Mouse (Mus musculus): ENCODE results near the gene Atf7. TPM values are rescaled to one million over a fixed set of nuclear protein-coding genes. Genes with fewer than 3 reads are reported as not detected.
A peak's percentile ranks its signal among the peaks of the same experiment; 100 is the strongest.

The Atf7 gene
- polyA plus RNA-seq, 1 experiment from 2014 or later = 46.2 TPM

GRCm38 (mm10) chr15:102512471-102512870 lies 112.8 kb downstream of the Atf7 start:
- peaks cover 5% of the 10 kb centered on the region for H3K36me3 ChIP-seq
- H3K9me3 ChIP-seq = no peaks in the 10 kb centered on the region
- H3K9ac ChIP-seq = 0 out of 2 replicates have a peak overlapping the region, but pooled peaks have one; percentile 80
- H3K4me3 ChIP-seq = no peak overlapping the region
- peaks cover 48% of the 10 kb centered on the region for H3K4me1 ChIP-seq
- H3K27me3 ChIP-seq = no peaks in the 10 kb centered on the region
- no peak for ATAC-seq (ENCODE audit: insufficient number of reproducible peaks, insufficient read depth, low FRiP score, low TSS enrichment, low read depth)
- no peak overlapping the region for H3K4me2 ChIP-seq
- no peak overlapping the region; the same call in 1 of the 2 replicates for H3K27ac ChIP-seq

- ATAC-seq (ENCODE audit: insufficient number of reproducible peaks, insufficient read depth, low FRiP score, low TSS enrichment, low read depth) = no peak
- no peak overlapping the region for H3K4me3 ChIP-seq
- H3K9me3 ChIP-seq = no peaks in the 10 kb centered on the region
- 21% methylated on average over 5 of the region's 5 CpGs for WGBS
- H3K9ac ChIP-seq = peak overlapping the region; percentile 80
- H3K27ac ChIP-seq = peak overlapping the region; percentile 82
- H3K4me1 ChIP-seq = peaks cover 48% of the 10 kb centered on the region
- no peaks in the 10 kb centered on the region for H3K27me3 ChIP-seq
- peaks cover 7% of the 10 kb centered on the region for H3K36me3 ChIP-seq
- peak overlapping the region; percentile 73 for H3K4me2 ChIP-seq
Measured at GRCm38 (mm10) chr15:102512010-102512409, 113.3 kb downstream of the Atf7 start.

GRCm38 (mm10) chr15:102511285-102511833 lies 113.9 kb downstream of the Atf7 start:
- Histone ChIP-seq H3K4me2 (peak overlapping the region; percentile 73), H3K4me1 (peaks cover 48% of the 10 kb centered on the region), H3K9ac (peak overlapping the region; percentile 80), H3K27ac (peak overlapping the region; percentile 82), H3K27me3 (no peaks in the 10 kb centered on the region), H3K9me3 (no peaks in the 10 kb centered on the region), H3K4me3 (peak overlapping the region; percentile 61), H3K36me3 (peaks cover 7% of the 10 kb centered on the region)
- ATAC-seq (ENCODE audit: insufficient number of reproducible peaks, insufficient read depth, low FRiP score, low TSS enrichment, low read depth) = no peak
- 8% methylated on average over 6 of the region's 6 CpGs for WGBS

- Histone ChIP-seq H3K4me1 (peaks cover 42% of the 10 kb centered on the region), H3K4me3 (peak overlapping the region; percentile 61), H3K27me3 (no peaks in the 10 kb centered on the region), H3K27ac (peak overlapping the region; percentile 82), H3K9ac (peak overlapping the region; percentile 80), H3K36me3 (peaks cover 12% of the 10 kb centered on the region), H3K4me2 (peak overlapping the region; percentile 73), H3K9me3 (no peaks in the 10 kb centered on the region)
- peak; percentile 96 for ATAC-seq (ENCODE audit: insufficient number of reproducible peaks, insufficient read depth, low FRiP score, low TSS enrichment, low read depth)
- 1% methylated on average over 34 of the region's 34 CpGs for WGBS
Measured at GRCm38 (mm10) chr15:102510590-102511284, 114.5 kb downstream of the Atf7 start.

- Histone ChIP-seq H3K27me3 (no peaks in the 10 kb centered on the region), H3K4me3 (peak overlapping the region; percentile 61), H3K36me3 (peaks cover 18% of the 10 kb centered on the region), H3K4me2 (peak overlapping the region; percentile 73), H3K4me1 (peaks cover 36% of the 10 kb centered on the region), H3K9me3 (no peaks in the 10 kb centered on the region), H3K9ac (peak overlapping the region; percentile 80), H3K27ac (peak overlapping the region; percentile 82)
- WGBS = 4% methylated on average over 9 of the region's 9 CpGs
- peak; percentile 27; the same call in 1 of the 2 replicates for ATAC-seq (ENCODE audit: insufficient number of reproducible peaks, insufficient read depth, low FRiP score, low TSS enrichment, low read depth)
Measured at GRCm38 (mm10) chr15:102510110-102510509, 115.2 kb downstream of the Atf7 start.

GRCm38 (mm10) chr15:102508336-102508735 lies 116.9 kb downstream of the Atf7 start:
- Histone ChIP-seq H3K9ac (no peak overlapping the region), H3K9me3 (no peaks in the 10 kb centered on the region), H3K27ac (no peak overlapping the region), H3K4me2 (no peak overlapping the region), H3K36me3 (peaks cover 35% of the 10 kb centered on the region), H3K4me3 (no peak overlapping the region), H3K27me3 (no peaks in the 10 kb centered on the region), H3K4me1 (peaks cover 32% of the 10 kb centered on the region)
- ATAC-seq (ENCODE audit: insufficient number of reproducible peaks, insufficient read depth, low FRiP score, low TSS enrichment, low read depth) = no peak
- whole genome bisulfite sequencing = 84% methylated on average over 3 of the region's 3 CpGs

GRCm38 (mm10) chr15:102507561-102507960 lies 117.7 kb downstream of the Atf7 start:
- Histone ChIP-seq H3K27me3 (no peaks in the 10 kb centered on the region), H3K4me1 (peaks cover 28% of the 10 kb centered on the region), H3K9me3 (no peaks in the 10 kb centered on the region), H3K4me3 (no peak overlapping the region), H3K4me2 (no peak overlapping the region), H3K9ac (no peak overlapping the region), H3K36me3 (peaks cover 42% of the 10 kb centered on the region), H3K27ac (no peak overlapping the region)
- ATAC-seq (ENCODE audit: insufficient number of reproducible peaks, insufficient read depth, low FRiP score, low TSS enrichment, low read depth) = no peak

- Histone ChIP-seq H3K4me3 (no peak overlapping the region), H3K9ac (no peak overlapping the region), H3K36me3 (peaks cover 49% of the 10 kb centered on the region), H3K4me2 (no peak overlapping the region), H3K27me3 (no peaks in the 10 kb centered on the region), H3K27ac (no peak overlapping the region), H3K9me3 (no peaks in the 10 kb centered on the region), H3K4me1 (peaks cover 21% of the 10 kb centered on the region)
- 88% methylated on average over 1 of the region's 1 CpGs for WGBS
- ATAC-seq (ENCODE audit: insufficient number of reproducible peaks, insufficient read depth, low FRiP score, low TSS enrichment, low read depth) = no peak
Measured at GRCm38 (mm10) chr15:102506864-102507263, 118.4 kb downstream of the Atf7 start.

- no peak for ATAC-seq (ENCODE audit: insufficient number of reproducible peaks, insufficient read depth, low FRiP score, low TSS enrichment, low read depth)
- H3K4me1 ChIP-seq = peaks cover 16% of the 10 kb centered on the region
- no peak overlapping the region for H3K4me3 ChIP-seq
- 47% methylated on average over 2 of the region's 2 CpGs for WGBS
- H3K9me3 ChIP-seq = no peaks in the 10 kb centered on the region
- H3K27me3 ChIP-seq = no peaks in the 10 kb centered on the region
- H3K9ac ChIP-seq = no peak overlapping the region
- peaks cover 54% of the 10 kb centered on the region for H3K36me3 ChIP-seq
- no peak overlapping the region for H3K4me2 ChIP-seq
- no peak overlapping the region for H3K27ac ChIP-seq
Measured at GRCm38 (mm10) chr15:102506464-102506830, 118.8 kb downstream of the Atf7 start.

- no peak overlapping the region for H3K4me2 ChIP-seq
- no peak overlapping the region for H3K4me3 ChIP-seq
- peaks cover 59% of the 10 kb centered on the region for H3K36me3 ChIP-seq
- no peak overlapping the region for H3K9ac ChIP-seq
- WGBS = 86% methylated on average over 9 of the region's 9 CpGs
- ATAC-seq (ENCODE audit: insufficient number of reproducible peaks, insufficient read depth, low FRiP score, low TSS enrichment, low read depth) = no peak
- no peaks in the 10 kb centered on the region for H3K9me3 ChIP-seq
- H3K4me1 ChIP-seq = peaks cover 11% of the 10 kb centered on the region
- H3K27ac ChIP-seq = peak overlapping the region; percentile 33; the same call in 1 of the 2 replicates
- no peaks in the 10 kb centered on the region for H3K27me3 ChIP-seq
Measured at GRCm38 (mm10) chr15:102505770-102506463, 119.3 kb downstream of the Atf7 start.

- no peaks in the 10 kb centered on the region for H3K27me3 ChIP-seq
- no peak for ATAC-seq (ENCODE audit: insufficient number of reproducible peaks, insufficient read depth, low FRiP score, low TSS enrichment, low read depth)
- H3K4me3 ChIP-seq = no peak overlapping the region
- peak overlapping the region; percentile 33; the same call in 1 of the 2 replicates for H3K27ac ChIP-seq
- H3K4me2 ChIP-seq = no peak overlapping the region
- peaks cover 9% of the 10 kb centered on the region for H3K4me1 ChIP-seq
- peaks cover 66% of the 10 kb centered on the region for H3K36me3 ChIP-seq
- H3K9ac ChIP-seq = no peak overlapping the region
- WGBS = 63% methylated on average over 12 of the region's 12 CpGs
- no peaks in the 10 kb centered on the region for H3K9me3 ChIP-seq
Measured at GRCm38 (mm10) chr15:102505073-102505769, 120.0 kb downstream of the Atf7 start.

Data from embryonic facial prominence, embryonic 13.5 days (tissue).